Mouse (Mus musculus) hindbrain, embryonic 10.5 days (tissue): ENCODE data around the gene Frg2f1. TPM values are rescaled to one million over a fixed set of nuclear protein-coding genes. Genes with fewer than 3 reads are reported as not detected.

Experiments
- DNase-seq: peaks from one replicate; pipeline ENCODE4 v3.0.0-alpha.2; 2017; ENCODE audit warnings: low spot score
- H3K27ac ChIP-seq: fragments of 300-500 bp; sonication (generic); 2 replicates; pipeline ENCODE4 v1.5.1; 2016; ENCODE audit warnings: mild to moderate bottlenecking, moderate library complexity
- H3K27me3 ChIP-seq: fragments of 300-500 bp; sonication (generic); 2 replicates; pipeline ENCODE4 v1.6.1; 2016; ENCODE audit warnings: mild to moderate bottlenecking; ENCODE audit not compliant: poor library complexity, insufficient read depth, severe bottlenecking
- H3K36me3 ChIP-seq: fragments of 300-500 bp; sonication (generic); 2 replicates; pipeline ENCODE4 v1.6.1; 2016; ENCODE audit warnings: mild to moderate bottlenecking, moderate library complexity
- H3K4me1 ChIP-seq: fragments of 300-500 bp; sonication (generic); replicated peaks from 2 replicates; pipeline ENCODE4 v1.6.1; 2016; ENCODE audit warnings: mild to moderate bottlenecking
- H3K4me3 ChIP-seq: fragments of 300-500 bp; sonication (generic); 2 replicates; pipeline ENCODE4 v1.5.1; 2016; ENCODE audit warnings: mild to moderate bottlenecking, moderate library complexity
- H3K9me3 ChIP-seq: fragments of 300-500 bp; sonication (generic); 2 replicates; pipeline ENCODE4 v1.6.1; 2016; ENCODE audit warnings: mild to moderate bottlenecking, moderate library complexity
- WGBS: fragments of 180-500 bp; shearing (Covaris S2); methylation state at CpG from one replicate; pipeline ENCODE4 v1.1.7; 2016; 5-methylcytosine and 5-hydroxymethylcytosine counted together
- polyA plus RNA-seq: library from polyadenylated mRNA; unstranded; fragments of >200 nt; fragmentation: Nextera tagmentation; extraction: Ambion mirVana; gene quantifications from 2 replicates; pipeline ENCODE4 v1.2.1, GENCODE M21; 2016

Frg2f1 gene
- polyA plus RNA-seq, 1 experiment from 2014 or later, result 2.1 TPM

- no peaks in the 10 kb centered on the region for H3K27me3 ChIP-seq
- no peaks in the 10 kb centered on the region for H3K36me3 ChIP-seq
- WGBS, result 77% methylated on average over 7 of the region's 7 CpGs
- H3K4me1 ChIP-seq, result no peaks in the 10 kb centered on the region; the same call in 1 of the 2 replicates
- no peak overlapping the region for H3K4me3 ChIP-seq
- no peaks in the 10 kb centered on the region for H3K9me3 ChIP-seq
- H3K27ac ChIP-seq, result no peak overlapping the region
- DNase-seq, result no peak
Observed at GRCm38 (mm10) chr4:119484882-119485281, 54.4 kb downstream of the Frg2f1 start.

- Histone ChIP-seq H3K9me3 (no peaks in the 10 kb centered on the region), H3K27ac (no peak overlapping the region), H3K36me3 (no peaks in the 10 kb centered on the region), H3K27me3 (no peaks in the 10 kb centered on the region), H3K4me1 (no peaks in the 10 kb centered on the region; the same call in 1 of the 2 replicates), H3K4me3 (no peak overlapping the region)
- no peak for DNase-seq
- WGBS, result 55% methylated on average over 9 of the region's 9 CpGs
Observed at GRCm38 (mm10) chr4:119483051-119483450, 56.3 kb downstream of the Frg2f1 start.

Other genes starting within 250 kb of the Frg2f1 start
- gene Ybx1, start 244.9 kb downstream of the Frg2f1 start, polyA plus RNA-seq, result 985 and 1,002 TPM in 2 replicates
- gene Ppih, start 219.0 kb downstream of the Frg2f1 start, polyA plus RNA-seq, result 124 and 139 TPM in 2 replicates
- 6.6 and 11.0 TPM in 2 replicates for gene Ccdc30, start 124.0 kb downstream of the Frg2f1 start, polyA plus RNA-seq
- 25.6 and 29.7 TPM in 2 replicates for gene Ppcs, start 117.1 kb downstream of the Frg2f1 start, polyA plus RNA-seq
- 0.15 and 0.60 TPM in 2 replicates for gene Zmynd12, start 116.7 kb downstream of the Frg2f1 start, polyA plus RNA-seq
- 3.6 and 4.6 TPM in 2 replicates for gene Rimkla, start 46.9 kb downstream of the Frg2f1 start, polyA plus RNA-seq
- gene Foxj3, start 2.5 kb downstream of the Frg2f1 start, polyA plus RNA-seq, result 17.7 and 19.5 TPM in 2 replicates
- gene Guca2a, start 98.2 kb upstream of the Frg2f1 start, polyA plus RNA-seq, result not detected in 2 replicates
- gene Guca2b, start 119.4 kb upstream of the Frg2f1 start, polyA plus RNA-seq, result not detected in 2 replicates
- 0.47 and 2.1 TPM in 2 replicates for gene Hivep3, start 194.3 kb upstream of the Frg2f1 start, polyA plus RNA-seq